Mouse (Mus musculus) G1E (cell line): ENCODE measurements around the gene Hoxc12. TPM values are rescaled to one million over a fixed set of nuclear protein-coding genes. Genes with fewer than 3 reads are reported as not detected.
A peak's percentile ranks its signal among the peaks of the same experiment; 100 is the strongest.

Experiments
- ATAC-seq: 2 replicates; pipeline ENCODE4 v1.8.0; 2016; ENCODE audit warnings: mild to moderate bottlenecking; ENCODE audit not compliant: insufficient number of reproducible peaks, poor library complexity, low FRiP score, severe bottlenecking; ENCODE audit errors: extremely low read depth
- DNase-seq: peaks from one replicate; pipeline ENCODE4 v3.0.0; 2012; ENCODE audit warnings: low spot score
- H3K27me3 ChIP-seq: 2 replicates; pipeline ENCODE4 v1.6.1; 2012; ENCODE audit warnings: mild to moderate bottlenecking, low read length, inconsistent platforms; ENCODE audit not compliant: insufficient read depth
- H3K36me3 ChIP-seq: replicated peaks from 2 replicates; pipeline ENCODE3; 2012; ENCODE audit warnings: mild to moderate bottlenecking, inconsistent platforms
- H3K4me1 ChIP-seq: 2 replicates; pipeline ENCODE4 v1.6.1; 2012; ENCODE audit warnings: low read depth, low read length, inconsistent platforms, mixed read lengths; ENCODE audit not compliant: insufficient read depth
- H3K4me3 ChIP-seq: 2 replicates; pipeline ENCODE4 v1.5.1; 2012; ENCODE audit warnings: low read depth, mild to moderate bottlenecking, inconsistent platforms, low read length, moderate library complexity, mixed read lengths
- H3K9me3 ChIP-seq: replicated peaks from 2 replicates; pipeline ENCODE4 v1.6.1; 2012; ENCODE audit warnings: inconsistent platforms
- CTCF ChIP-seq: IDR thresholded peaks from 2 replicates; pipeline ENCODE4 v1.5.1; 2012; ENCODE audit warnings: low read depth, low read length, inconsistent platforms, mixed read lengths
- GATA1 ChIP-seq: IDR thresholded peaks from 2 replicates; pipeline ENCODE4 v1.6.1; 2012; ENCODE audit warnings: borderline replicate concordance, low read length, inconsistent platforms, mixed read lengths
- GATA2 ChIP-seq: IDR thresholded peaks from 2 replicates; pipeline ENCODE4 v1.6.1; 2012; ENCODE audit warnings: low read depth, low read length, inconsistent platforms, borderline replicate concordance
- POLR2AphosphoS5 ChIP-seq: IDR thresholded peaks from 2 replicates; pipeline ENCODE4 v1.6.1; 2012; ENCODE audit warnings: low read depth, low read length, inconsistent platforms; ENCODE audit not compliant: insufficient replicate concordance
- TAL1 ChIP-seq: conservative IDR thresholded peaks from 2 replicates; pipeline ENCODE4 v1.6.1; 2012; ENCODE audit warnings: low read depth, low read length, inconsistent platforms, mixed read lengths
- polyA plus RNA-seq: library from polyadenylated mRNA; stranded (reverse); fragments of >175 nt; gene quantifications from 2 replicates; pipeline ENCODE4 v1.2.3, GENCODE M21; 2012
- total RNA-seq, 2 experiments: library from RNA; stranded (forward) in 1 of 2; stranded (reverse) in 1 of 2; fragments of 200-1000 nt in 1 of 2; fragments of >200 nt in 1 of 2; fragmentation: Nextera tagmentation in 1 of 2; gene quantifications; 2 replicates each; pipeline ENCODE4 v1.2.3; 2014 to 2017

Hoxc12 gene
- total and polyA plus RNA-seq, 3 experiments: not detected

GRCm38 (mm10) chr15:102934438-102934837, 2.1 kb upstream of the Hoxc12 start:
- Histone ChIP-seq H3K9me3 (peaks cover 6% of the 10 kb centered on the region), H3K4me3 (no peak overlapping the region), H3K27me3 (peaks cover 87% of the 10 kb centered on the region), H3K36me3 (no peaks in the 10 kb centered on the region), H3K4me1 (peaks cover 4% of the 10 kb centered on the region)
- no peak for TF ChIP-seq GATA1
- TF ChIP-seq CTCF: no peak
- TF ChIP-seq TAL1: no peak
- no peak for TF ChIP-seq GATA2
- TF ChIP-seq POLR2AphosphoS5: no peak
- ATAC-seq (no peak), DNase-seq (no peak)

DNA sequence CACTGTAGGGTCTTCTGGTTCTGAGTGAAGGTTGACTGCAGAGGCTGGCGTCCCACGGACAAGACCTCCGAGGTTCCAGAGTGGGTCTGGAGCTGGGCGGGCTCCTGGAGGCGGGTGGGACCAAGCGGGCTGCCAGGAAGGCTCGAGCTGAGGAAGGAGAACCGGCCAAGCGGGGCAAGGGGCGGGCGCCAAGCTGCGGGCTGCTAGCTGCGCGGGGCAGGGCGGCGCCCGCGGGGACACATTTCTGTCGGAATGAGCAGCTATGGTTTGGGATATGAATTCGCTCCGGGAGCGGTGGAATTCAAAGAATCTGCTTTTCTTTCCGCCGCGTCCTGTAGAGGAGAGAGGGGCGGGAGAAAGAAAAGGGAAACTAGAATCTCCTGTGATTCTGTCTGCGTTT, 1.7 kb upstream of the Hoxc12 start:
- no peak for TF ChIP-seq POLR2AphosphoS5
- TF ChIP-seq TAL1: no peak
- TF ChIP-seq GATA1: no peak
- TF ChIP-seq GATA2: no peak
- no peak for TF ChIP-seq CTCF
- DNase-seq (no peak), ATAC-seq (no peak)
- Histone ChIP-seq H3K36me3 (no peaks in the 10 kb centered on the region), H3K4me1 (peaks cover 4% of the 10 kb centered on the region), H3K4me3 (no peak overlapping the region), H3K9me3 (peaks cover 6% of the 10 kb centered on the region), H3K27me3 (peaks cover 89% of the 10 kb centered on the region)

DNA sequence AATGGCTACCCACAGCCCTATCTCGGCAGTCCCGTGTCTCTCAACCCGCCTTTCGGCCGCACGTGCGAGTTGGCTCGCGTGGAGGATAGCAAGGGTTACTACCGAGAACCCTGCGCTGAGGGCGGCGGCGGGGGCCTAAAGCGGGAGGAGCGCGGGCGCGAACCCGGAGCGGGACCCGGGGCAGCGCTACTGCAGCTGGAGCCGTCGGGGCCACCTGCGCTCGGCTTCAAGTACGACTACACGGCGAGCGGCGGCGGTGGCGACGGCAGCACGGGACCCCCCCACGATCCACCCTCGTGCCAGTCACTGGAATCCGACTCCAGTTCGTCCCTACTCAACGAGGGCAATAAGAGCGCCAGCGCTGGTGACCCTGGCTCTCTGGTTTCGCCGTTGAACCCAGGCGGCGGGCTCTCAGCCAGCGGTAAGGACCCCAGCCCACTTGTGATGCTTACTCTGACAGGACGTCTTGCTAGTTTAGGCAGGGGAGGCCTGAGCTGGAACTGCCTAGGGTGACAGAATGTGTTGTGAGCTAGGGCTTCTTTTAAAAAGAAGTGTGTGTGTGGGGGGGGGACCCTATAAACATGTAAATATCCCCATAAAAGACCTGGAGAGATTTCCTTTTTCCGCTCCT, 594 bp downstream of the Hoxc12 start:
- Histone ChIP-seq H3K36me3 (no peaks in the 10 kb centered on the region), H3K27me3 (peaks cover 86% of the 10 kb centered on the region), H3K4me3 (peak overlapping the region; percentile 44; the same call in 1 of the 2 replicates), H3K9me3 (peaks cover 6% of the 10 kb centered on the region), H3K4me1 (peaks cover 4% of the 10 kb centered on the region)
- ATAC-seq (no peak), DNase-seq (no peak)
- TF ChIP-seq GATA1 (no peak), TAL1 (no peak), GATA2 (no peak), CTCF (no peak), POLR2AphosphoS5 (no peak)

- ATAC-seq (no peak), DNase-seq (no peak)
- peaks cover 6% of the 10 kb centered on the region for H3K9me3 ChIP-seq
- TF ChIP-seq CTCF (no peak), TAL1 (no peak), GATA1 (no peak), POLR2AphosphoS5 (no peak), GATA2 (no peak)
- H3K4me1 ChIP-seq: peaks cover 15% of the 10 kb centered on the region
- no peaks in the 10 kb centered on the region for H3K36me3 ChIP-seq
- no peak overlapping the region for H3K4me3 ChIP-seq
- H3K27me3 ChIP-seq: peaks cover 80% of the 10 kb centered on the region
Measured at GRCm38 (mm10) chr15:102939256-102940155, 2.9 kb downstream of the Hoxc12 start.

DNA sequence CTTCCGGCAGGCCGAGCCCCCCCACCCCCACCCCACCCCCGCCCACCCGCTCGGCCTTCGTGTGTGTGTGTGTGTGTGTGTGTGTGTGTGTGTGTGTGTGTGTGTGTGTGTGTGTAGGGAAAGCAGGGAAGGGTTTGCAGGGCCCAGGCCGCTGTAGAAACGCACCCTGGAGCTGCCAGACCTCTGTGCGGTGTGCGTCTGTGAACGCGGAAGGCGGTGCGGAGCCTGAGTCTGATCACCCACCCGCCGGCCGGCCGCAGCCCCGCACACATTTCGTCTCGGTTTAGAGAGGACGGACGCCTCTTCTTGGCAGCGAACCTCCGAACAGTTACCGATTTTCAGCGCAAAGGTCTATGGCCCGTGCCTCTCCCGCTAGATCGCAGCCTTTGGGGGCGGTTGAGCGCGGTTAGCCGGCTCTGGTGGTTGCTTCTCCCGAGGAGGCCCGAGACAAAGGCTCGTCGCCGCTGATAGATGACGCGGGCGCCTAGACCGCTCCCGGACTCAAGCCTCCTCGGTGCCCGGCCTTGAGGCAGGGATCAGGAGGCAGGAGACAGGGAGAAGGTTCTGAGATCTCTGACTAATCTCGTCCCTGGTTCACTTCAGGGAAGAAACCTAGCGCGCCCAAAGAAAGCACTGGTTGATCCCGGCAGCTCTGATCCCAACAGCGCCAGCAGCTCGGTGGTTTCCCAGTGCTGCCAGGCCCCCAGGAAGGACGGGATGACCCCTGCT, 6.3 kb downstream of the Hoxc12 start:
- H3K9me3 ChIP-seq: no peaks in the 10 kb centered on the region; the same call in 1 of the 2 replicates
- no peak for DNase-seq
- no peak for ATAC-seq
- H3K36me3 ChIP-seq: no peaks in the 10 kb centered on the region
- H3K4me1 ChIP-seq: peaks cover 28% of the 10 kb centered on the region
- peak overlapping the region; percentile 66 for H3K4me3 ChIP-seq
- H3K27me3 ChIP-seq: peaks cover 70% of the 10 kb centered on the region
- TF ChIP-seq GATA2 (no peak), TAL1 (no peak), GATA1 (no peak), CTCF (no peak), POLR2AphosphoS5 (no peak)

GRCm38 (mm10) chr15:102943468-102943813, 6.9 kb downstream of the Hoxc12 start:
- H3K4me1 ChIP-seq: peaks cover 28% of the 10 kb centered on the region
- H3K36me3 ChIP-seq: no peaks in the 10 kb centered on the region
- ATAC-seq (no peak), DNase-seq (no peak)
- TF ChIP-seq TAL1: no peak
- no peak for TF ChIP-seq CTCF
- no peak for TF ChIP-seq GATA2
- TF ChIP-seq POLR2AphosphoS5: no peak
- no peak for TF ChIP-seq GATA1
- peak overlapping the region; percentile 66; the same call in 1 of the 2 replicates for H3K4me3 ChIP-seq
- H3K27me3 ChIP-seq: peaks cover 69% of the 10 kb centered on the region
- no peaks in the 10 kb centered on the region; the same call in 1 of the 2 replicates for H3K9me3 ChIP-seq
